Mouse (Mus musculus): ENCODE measurements around the gene Eddm3b. TPM values are rescaled to one million over a fixed set of nuclear protein-coding genes. Genes with fewer than 3 reads are reported as not detected.
"Not testable (repeated sequence)": the region's sequence is repeated elsewhere in the genome, so short reads cannot be mapped to it uniquely, and the experiment has no call there.

Eddm3b gene
- polyA plus RNA-seq, 1 experiment = not detected

GRCm38 (mm10) chr14:51152249-51152870, 38.1 kb downstream of the Eddm3b start:
- Histone ChIP-seq H3K27me3 (replicated peaks) (peaks cover 2% of the 10 kb centered on the region), H3K4me3 (replicated peaks) (no peak overlapping the region), H3K4me1 (0 out of 2 replicates have a peak, but pooled peaks cover 3% of the 10 kb centered on the region), H3K9me3 (no peaks in the 10 kb centered on the region), H3K36me3 (replicated peaks; ENCODE audit: low read length) (no peaks in the 10 kb centered on the region)
- TF ChIP-seq GATA1 (IDR thresholded peaks at IDR 0.05; ENCODE audit: borderline replicate concordance, low read length) (no peak), FLI1 (IDR thresholded peaks at IDR 0.05; ENCODE audit: low read length) (no peak)

- H3K4me3 ChIP-seq (replicated peaks) = no peak overlapping the region
- no peaks in the 10 kb centered on the region for H3K9me3 ChIP-seq
These were observed 42.0 kb downstream of the Eddm3b start for GRCm38 (mm10) chr14:51156056-51156735.

GRCm38 (mm10) chr14:51156736-51157068, 42.5 kb downstream of the Eddm3b start:
- TF ChIP-seq GATA1 (IDR thresholded peaks at IDR 0.05; ENCODE audit: borderline replicate concordance, low read length) = no peak
- no peak for TF ChIP-seq FLI1 (IDR thresholded peaks at IDR 0.05; ENCODE audit: low read length)
- no peaks in the 10 kb centered on the region for H3K36me3 ChIP-seq (replicated peaks; ENCODE audit: low read length)

More at GRCm38 (mm10) chr14:51156056-51156735, 42.0 kb downstream of the Eddm3b start:
- H3K36me3 ChIP-seq (replicated peaks; ENCODE audit: low read length) = no peaks in the 10 kb centered on the region
- H3K4me1 ChIP-seq = 0 out of 2 replicates have a peak, but pooled peaks cover 3% of the 10 kb centered on the region
- no peaks in the 10 kb centered on the region for H3K27me3 ChIP-seq (replicated peaks)
- TF ChIP-seq FLI1 (IDR thresholded peaks at IDR 0.05; ENCODE audit: low read length) = no peak
- TF ChIP-seq GATA1 (IDR thresholded peaks at IDR 0.05; ENCODE audit: borderline replicate concordance, low read length) = no peak

GRCm38 (mm10) chr14:51157072-51157471, 42.8 kb downstream of the Eddm3b start:
- Histone ChIP-seq H3K36me3 (replicated peaks; ENCODE audit: low read length) (no peaks in the 10 kb centered on the region), H3K27me3 (replicated peaks) (no peaks in the 10 kb centered on the region), H3K4me3 (replicated peaks) (no peak overlapping the region), H3K9me3 (no peaks in the 10 kb centered on the region), H3K4me1 (0 out of 2 replicates have a peak, but pooled peaks cover 3% of the 10 kb centered on the region)
- TF ChIP-seq FLI1 (IDR thresholded peaks at IDR 0.05; ENCODE audit: low read length) (no peak), GATA1 (IDR thresholded peaks at IDR 0.05; ENCODE audit: borderline replicate concordance, low read length) (no peak)

More at GRCm38 (mm10) chr14:51156736-51157068, 42.5 kb downstream of the Eddm3b start:
- Histone ChIP-seq H3K4me3 (replicated peaks) (no peak overlapping the region), H3K9me3 (no peaks in the 10 kb centered on the region), H3K4me1 (0 out of 2 replicates have a peak, but pooled peaks cover 3% of the 10 kb centered on the region), H3K27me3 (replicated peaks) (no peaks in the 10 kb centered on the region)

GRCm38 (mm10) chr14:51161976-51162375, 47.8 kb downstream of the Eddm3b start, which contains the start of gene Rnase2b:
TSS of gene Rnase2b (plus strand) at chr14:51162260.
- H3K36me3 ChIP-seq (replicated peaks; ENCODE audit: low read length) = not testable (repeated sequence)

GRCm38 (mm10) chr14:51163323-51163722, 49.1 kb downstream of the Eddm3b start:
- H3K4me1 ChIP-seq; H3K36me3 ChIP-seq (replicated peaks; ENCODE audit: low read length); H3K4me3 ChIP-seq (replicated peaks); H3K27me3 ChIP-seq (replicated peaks); H3K9me3 ChIP-seq: not testable (repeated sequence)

More at GRCm38 (mm10) chr14:51161976-51162375, 47.8 kb downstream of the Eddm3b start, which contains the start of gene Rnase2b:
- H3K27me3 ChIP-seq (replicated peaks); H3K4me3 ChIP-seq (replicated peaks); H3K9me3 ChIP-seq; H3K4me1 ChIP-seq: not testable (repeated sequence)

- Histone ChIP-seq H3K27me3 (replicated peaks) (no peaks in the 10 kb centered on the region), H3K4me3 (replicated peaks) (no peak overlapping the region), H3K4me1 (no peaks in the 10 kb centered on the region), H3K36me3 (replicated peaks; ENCODE audit: low read length) (no peaks in the 10 kb centered on the region), H3K9me3 (peaks cover 4% of the 10 kb centered on the region; the same call in 1 of the 2 replicates)
- TF ChIP-seq GATA1 (IDR thresholded peaks at IDR 0.05; ENCODE audit: borderline replicate concordance, low read length) (no peak), FLI1 (IDR thresholded peaks at IDR 0.05; ENCODE audit: low read length) (no peak)
These were observed 51.2 kb downstream of the Eddm3b start for GRCm38 (mm10) chr14:51165435-51165834.

- Histone ChIP-seq H3K4me1 (no peaks in the 10 kb centered on the region), H3K36me3 (replicated peaks; ENCODE audit: low read length) (no peaks in the 10 kb centered on the region), H3K9me3 (peaks cover 4% of the 10 kb centered on the region; the same call in 1 of the 2 replicates), H3K4me3 (replicated peaks) (no peak overlapping the region), H3K27me3 (replicated peaks) (no peaks in the 10 kb centered on the region)
- TF ChIP-seq FLI1 (IDR thresholded peaks at IDR 0.05; ENCODE audit: low read length) (no peak), GATA1 (IDR thresholded peaks at IDR 0.05; ENCODE audit: borderline replicate concordance, low read length) (no peak)
These were observed 51.8 kb downstream of the Eddm3b start for GRCm38 (mm10) chr14:51166068-51166467.

Other genes with a start within 250 kb of the Eddm3b start
- 4.3 TPM in 1 of 2 replicates, not detected in the other for gene Tep1, start 243.9 kb upstream of the Eddm3b start, polyA plus RNA-seq (2012; ENCODE audit: insufficient read depth, low replicate concordance)
- gene Klhl33, start 216.9 kb upstream of the Eddm3b start, polyA plus RNA-seq (2012; ENCODE audit: insufficient read depth, low replicate concordance) = 0.08 and 0.39 TPM in 2 replicates
- 14.5 and 15.9 TPM in 2 replicates for gene Osgep, start 189.5 kb upstream of the Eddm3b start, polyA plus RNA-seq (2012; ENCODE audit: insufficient read depth, low replicate concordance)
- 13.9 and 87.6 TPM in 2 replicates for gene Apex1, start 189.5 kb upstream of the Eddm3b start, polyA plus RNA-seq (2012; ENCODE audit: insufficient read depth, low replicate concordance)
- gene Pip4p1, start 183.6 kb upstream of the Eddm3b start, polyA plus RNA-seq (2012; ENCODE audit: insufficient read depth, low replicate concordance) = 82.0 and 93.0 TPM in 2 replicates
- gene Pnp, start 183.3 kb upstream of the Eddm3b start, polyA plus RNA-seq (2012; ENCODE audit: insufficient read depth, low replicate concordance) = 1.4 TPM in 1 of 2 replicates, not detected in the other
- 1.00 TPM in 1 of 2 replicates, not detected in the other for gene Gm49342, start 169.9 kb upstream of the Eddm3b start, polyA plus RNA-seq (2012; ENCODE audit: insufficient read depth, low replicate concordance)
- gene Pnp2, start 158.4 kb upstream of the Eddm3b start, polyA plus RNA-seq (2012; ENCODE audit: insufficient read depth, low replicate concordance) = not detected in 2 replicates
- not detected in 2 replicates for gene Rnase10, start 106.7 kb upstream of the Eddm3b start, polyA plus RNA-seq (2012; ENCODE audit: insufficient read depth, low replicate concordance)
- gene Rnase9, start 72.6 kb upstream of the Eddm3b start, polyA plus RNA-seq (2012; ENCODE audit: insufficient read depth, low replicate concordance) = not detected in 2 replicates
- gene Rnase11, start 64.3 kb upstream of the Eddm3b start, polyA plus RNA-seq (2012; ENCODE audit: insufficient read depth, low replicate concordance) = not detected in 2 replicates
- not detected in 2 replicates for gene Rnase12, start 56.8 kb upstream of the Eddm3b start, polyA plus RNA-seq (2012; ENCODE audit: insufficient read depth, low replicate concordance)
- gene Olfr750, start 40.0 kb upstream of the Eddm3b start, polyA plus RNA-seq (2012; ENCODE audit: insufficient read depth, low replicate concordance) = not detected in 2 replicates
- gene Rnase4, start 23.3 kb upstream of the Eddm3b start, polyA plus RNA-seq (2012; ENCODE audit: insufficient read depth, low replicate concordance) = 1.6 TPM in 1 of 2 replicates, not detected in the other
- not detected in 2 replicates for gene Ang, start 23.3 kb upstream of the Eddm3b start, polyA plus RNA-seq (2012; ENCODE audit: insufficient read depth, low replicate concordance)
- 0.23 TPM in 1 of 2 replicates, not detected in the other for gene Rnase6, start 9.5 kb downstream of the Eddm3b start, polyA plus RNA-seq (2012; ENCODE audit: insufficient read depth, low replicate concordance)
- gene Rnase1, start 32.4 kb downstream of the Eddm3b start, polyA plus RNA-seq (2012; ENCODE audit: insufficient read depth, low replicate concordance) = not detected in 2 replicates
- not detected in 2 replicates for gene Rnase2b, start 47.8 kb downstream of the Eddm3b start, polyA plus RNA-seq (2012; ENCODE audit: insufficient read depth, low replicate concordance)
- gene Ang2, start 84.7 kb downstream of the Eddm3b start, polyA plus RNA-seq (2012; ENCODE audit: insufficient read depth, low replicate concordance) = not detected in 2 replicates
- not detected in 2 replicates for gene Ear14, start 89.0 kb downstream of the Eddm3b start, polyA plus RNA-seq (2012; ENCODE audit: insufficient read depth, low replicate concordance)
- gene Rnase2a, start 141.7 kb downstream of the Eddm3b start, polyA plus RNA-seq (2012; ENCODE audit: insufficient read depth, low replicate concordance) = not detected in 2 replicates
- not detected in 2 replicates for gene Gm7247, start 247.3 kb downstream of the Eddm3b start, polyA plus RNA-seq (2012; ENCODE audit: insufficient read depth, low replicate concordance)

Data from megakaryocyte, embryonic 14.5 days (primary cell).